Mouse (Mus musculus) kidney, embryonic 14.5 days (tissue): ENCODE measurements around the gene Krt84. TPM values are rescaled to one million over a fixed set of nuclear protein-coding genes. Genes with fewer than 3 reads are reported as not detected.
"Not testable (repeated sequence)": the region's sequence is repeated elsewhere in the genome, so short reads cannot be mapped to it uniquely, and the experiment has no call there.

Experiments used
- ATAC-seq: fragments of 200-750 bp; cut with Nextera tagmentation; 2 replicates; pipeline ENCODE4 v1.8.0; 2017; ENCODE audit warnings: moderate number of reproducible peaks, mild to moderate bottlenecking, moderate TSS enrichment, moderate library complexity; ENCODE audit not compliant: low FRiP score, low TSS enrichment
- H3K27ac ChIP-seq: fragments of 300-500 bp; sonication (generic); 2 replicates; pipeline ENCODE4 v1.5.1; 2014; ENCODE audit warnings: low read depth, mild to moderate bottlenecking, low read length, moderate library complexity, mixed read lengths
- H3K27me3 ChIP-seq: fragments of 300-500 bp; sonication (generic); 2 replicates; pipeline ENCODE4 v1.6.1; 2014; ENCODE audit warnings: mild to moderate bottlenecking, low read length; ENCODE audit not compliant: control insufficient read depth, insufficient read depth
- H3K36me3 ChIP-seq: fragments of 300-500 bp; sonication (generic); 2 replicates; pipeline ENCODE4 v1.6.1; 2014; ENCODE audit warnings: low read length, mixed read lengths; ENCODE audit not compliant: control insufficient read depth, insufficient read depth
- H3K4me1 ChIP-seq: fragments of 300-500 bp; sonication (generic); 2 replicates; pipeline ENCODE4 v1.6.1; 2014; ENCODE audit warnings: low read length, mixed read lengths; ENCODE audit not compliant: control insufficient read depth, insufficient read depth
- H3K4me2 ChIP-seq: fragments of 300-500 bp; sonication (generic); replicated peaks from 2 replicates; pipeline ENCODE4 v1.6.1; 2014; ENCODE audit warnings: low read depth, mild to moderate bottlenecking, low read length
- H3K4me3 ChIP-seq: fragments of 300-500 bp; sonication (generic); 2 replicates; pipeline ENCODE4 v1.5.1; 2014; ENCODE audit warnings: mild to moderate bottlenecking, low read length
- H3K9ac ChIP-seq: fragments of 300-500 bp; sonication (generic); 2 replicates; pipeline ENCODE4 v1.6.1; 2014; ENCODE audit warnings: low read depth, mild to moderate bottlenecking, low read length, moderate library complexity
- H3K9me3 ChIP-seq: fragments of 300-500 bp; sonication (generic); 2 replicates; pipeline ENCODE4 v1.6.1; 2016; ENCODE audit warnings: low read length; ENCODE audit not compliant: control insufficient read depth
- WGBS: fragments of 180-500 bp; shearing (Covaris S2); extraction: QIAGEN DNeasy Blood & Tissue Kit; methylation state at CpG from one replicate; pipeline ENCODE4 v1.1.7; 2014; 5-methylcytosine and 5-hydroxymethylcytosine counted together
- polyA plus RNA-seq: library from polyadenylated mRNA; unstranded; fragments of >200 nt; fragmentation: Nextera tagmentation; extraction: Ambion mirVana; gene quantifications from 2 replicates; pipeline ENCODE4 v1.2.1, GENCODE M21; 2014

The Krt84 gene
- polyA plus RNA-seq, 1 experiment from 2014 or later = not detected

GRCm38 (mm10) chr15:101517161-101517560 lies 15.5 kb downstream of the Krt84 start, which contains the start of gene Gm49425:
TSS of gene Gm49425 (minus strand) at chr15:101517261.
- not testable (repeated sequence) for H3K4me2 ChIP-seq, H3K27ac ChIP-seq, H3K4me1 ChIP-seq, H3K27me3 ChIP-seq, ATAC-seq, H3K9me3 ChIP-seq, H3K36me3 ChIP-seq, H3K9ac ChIP-seq, H3K4me3 ChIP-seq
- 72% methylated on average over 2 of the region's 2 CpGs for WGBS

GRCm38 (mm10) chr15:101508247-101508646 lies 24.4 kb downstream of the Krt84 start:
- Histone ChIP-seq H3K27ac (no peak overlapping the region), H3K4me3 (no peak overlapping the region), H3K36me3 (no peaks in the 10 kb centered on the region), H3K4me2 (no peak overlapping the region), H3K4me1 (peaks cover 8% of the 10 kb centered on the region; the same call in 1 of the 2 replicates), H3K9ac (no peak overlapping the region), H3K9me3 (no peaks in the 10 kb centered on the region), H3K27me3 (no peaks in the 10 kb centered on the region)
- 29% methylated on average over 9 of the region's 9 CpGs for WGBS
- 0 out of 2 replicates have a peak, but pooled peaks have one; percentile 38 for ATAC-seq

- Histone ChIP-seq H3K4me2 (no peak overlapping the region), H3K36me3 (no peaks in the 10 kb centered on the region), H3K4me3 (no peak overlapping the region), H3K9me3 (no peaks in the 10 kb centered on the region), H3K27ac (no peak overlapping the region), H3K4me1 (peaks cover 8% of the 10 kb centered on the region; the same call in 1 of the 2 replicates), H3K9ac (no peak overlapping the region), H3K27me3 (no peaks in the 10 kb centered on the region)
- peak; percentile 44 for ATAC-seq
- 29% methylated on average over 14 of the region's 14 CpGs for WGBS
These were observed 25.5 kb downstream of the Krt84 start for GRCm38 (mm10) chr15:101506896-101507758.

- no peak overlapping the region for H3K9ac ChIP-seq
- H3K36me3 ChIP-seq = no peaks in the 10 kb centered on the region
- no peaks in the 10 kb centered on the region for H3K9me3 ChIP-seq
- WGBS = 81% methylated on average over 2 of the region's 2 CpGs
- no peak overlapping the region for H3K4me2 ChIP-seq
- no peaks in the 10 kb centered on the region for H3K27me3 ChIP-seq
- ATAC-seq = no peak
- no peak overlapping the region for H3K27ac ChIP-seq
- H3K4me1 ChIP-seq = no peaks in the 10 kb centered on the region
- no peak overlapping the region for H3K4me3 ChIP-seq
These were observed 35.4 kb downstream of the Krt84 start for GRCm38 (mm10) chr15:101497181-101497580.

- no peaks in the 10 kb centered on the region for H3K27me3 ChIP-seq
- H3K9ac ChIP-seq = no peak overlapping the region
- no peak overlapping the region for H3K27ac ChIP-seq
- no peak for ATAC-seq
- H3K4me1 ChIP-seq = no peaks in the 10 kb centered on the region
- H3K9me3 ChIP-seq = no peaks in the 10 kb centered on the region
- no peak overlapping the region for H3K4me2 ChIP-seq
- WGBS = 70% methylated on average over 8 of the region's 8 CpGs
- H3K36me3 ChIP-seq = no peaks in the 10 kb centered on the region
- H3K4me3 ChIP-seq = no peak overlapping the region
These were observed 37.4 kb downstream of the Krt84 start for GRCm38 (mm10) chr15:101495266-101495665.

- Histone ChIP-seq H3K4me2 (no peak overlapping the region), H3K9me3 (no peaks in the 10 kb centered on the region), H3K27ac (no peak overlapping the region), H3K4me3 (no peak overlapping the region), H3K4me1 (no peaks in the 10 kb centered on the region), H3K9ac (no peak overlapping the region), H3K27me3 (no peaks in the 10 kb centered on the region), H3K36me3 (no peaks in the 10 kb centered on the region)
- 54% methylated on average over 1 of the region's 1 CpGs for WGBS
- ATAC-seq = no peak
These were observed 38.4 kb downstream of the Krt84 start for GRCm38 (mm10) chr15:101494203-101494602.

GRCm38 (mm10) chr15:101493713-101494112 lies 38.9 kb downstream of the Krt84 start:
- Histone ChIP-seq H3K9ac (no peak overlapping the region), H3K36me3 (no peaks in the 10 kb centered on the region), H3K9me3 (no peaks in the 10 kb centered on the region), H3K4me1 (no peaks in the 10 kb centered on the region), H3K27me3 (no peaks in the 10 kb centered on the region), H3K4me2 (no peak overlapping the region), H3K4me3 (no peak overlapping the region), H3K27ac (no peak overlapping the region)
- WGBS = 93% methylated on average over 6 of the region's 6 CpGs
- no peak for ATAC-seq

GRCm38 (mm10) chr15:101492718-101493117 lies 39.9 kb downstream of the Krt84 start:
- Histone ChIP-seq H3K9ac (no peak overlapping the region), H3K9me3 (no peaks in the 10 kb centered on the region), H3K36me3 (no peaks in the 10 kb centered on the region), H3K27ac (no peak overlapping the region), H3K4me2 (no peak overlapping the region), H3K27me3 (no peaks in the 10 kb centered on the region), H3K4me1 (no peaks in the 10 kb centered on the region), H3K4me3 (no peak overlapping the region)
- 24% methylated on average over 8 of the region's 8 CpGs for WGBS
- ATAC-seq = no peak

- Histone ChIP-seq H3K27ac (no peak within 1 kb of the TSS), H3K27me3 (no peaks in the 10 kb centered on the region), H3K4me2 (no peak within 1 kb of the TSS), H3K4me3 (no peak within 1 kb of the TSS), H3K9me3 (no peaks in the 10 kb centered on the region), H3K9ac (no peak within 1 kb of the TSS), H3K36me3 (no peaks in the 10 kb centered on the region), H3K4me1 (no peaks in the 10 kb centered on the region)
- no peak for ATAC-seq
- 43% methylated on average over 6 of the region's 6 CpGs for WGBS
These were observed 41.2 kb downstream of the Krt84 start, which contains the start of gene Krt83 for GRCm38 (mm10) chr15:101491431-101491830. TSS of gene Krt83 (minus strand) at chr15:101491512.
